Mouse (Mus musculus) thymus, adult 2 months (tissue): ENCODE data around the gene Tspan2.

Experiments used
- CTCF ChIP-seq: fragments of 200-500 bp; IDR thresholded peaks from 2 replicates; pipeline ENCODE4 v1.5.1; 2012; ENCODE audit warnings: mild to moderate bottlenecking, control low read depth, low read length, moderate library complexity, borderline replicate concordance; ENCODE audit not compliant: control insufficient read depth, poor library complexity, insufficient read depth; ENCODE audit errors: extremely low read depth
- POLR2A ChIP-seq: fragments of 200-500 bp; IDR thresholded peaks from 2 replicates; pipeline ENCODE4 v1.6.1; 2012; ENCODE audit warnings: mild to moderate bottlenecking, low read length, control low read depth, moderate library complexity; ENCODE audit not compliant: control insufficient read depth, poor library complexity, insufficient read depth; ENCODE audit errors: extremely low read depth

GRCm38 (mm10) chr3:102760236-102760635 lies 25.9 kb downstream of the Tspan2 start:
- TF ChIP-seq POLR2A: no peak
- TF ChIP-seq CTCF: no peak
